Mouse (Mus musculus) urinary bladder, postnatal 36 days (tissue): ENCODE measurements around the gene Ephb1.

Experiments used
- DNase-seq, 2 experiments: peaks; one replicate each; pipeline ENCODE4 v3.0.0; 2022; ENCODE audit warnings: low spot score in 2 of 2, mixed read lengths in 1 of 2

Ephb1 gene

GRCm38 (mm10) chr9:102354561-102354973 is at the start of gene Ephb1:
Ephb1 (minus strand) TSS chr9:102354693.
- peak; percentile 63 to 74 for DNase-seq

GRCm38 (mm10) chr9:102403086-102404021 is 48.9 kb upstream of the Ephb1 start:
- DNase-seq = peak in 1 of 2 experiments; percentile 26

- no peak for DNase-seq
Measured at GRCm38 (mm10) chr9:102402671-102403070, 48.2 kb upstream of the Ephb1 start.

DNA sequence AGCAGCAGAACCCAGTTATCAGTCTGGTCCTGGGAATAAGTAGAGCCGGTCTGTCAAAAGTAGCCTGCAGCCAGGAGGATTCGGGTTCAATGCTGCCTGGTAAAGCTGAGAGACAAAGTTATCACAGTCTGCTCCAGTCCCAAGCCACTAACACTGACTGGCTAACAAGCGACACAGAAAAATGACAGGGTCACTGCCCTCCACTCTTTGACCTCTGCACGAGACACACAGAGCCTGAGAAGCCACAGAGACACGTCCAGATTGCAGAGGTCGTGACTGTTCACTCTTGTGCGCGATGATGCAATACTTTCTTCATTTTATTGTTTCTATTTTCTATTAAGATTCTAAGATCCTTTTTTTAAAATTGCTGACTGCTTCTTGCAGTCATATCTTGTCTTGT is 33.8 kb upstream of the Ephb1 start:
- no peak for DNase-seq

- DNase-seq = no peak
Measured at GRCm38 (mm10) chr9:102386816-102387215, 32.3 kb upstream of the Ephb1 start.

GRCm38 (mm10) chr9:102380235-102380634 is 25.7 kb upstream of the Ephb1 start:
- no peak for DNase-seq

DNA sequence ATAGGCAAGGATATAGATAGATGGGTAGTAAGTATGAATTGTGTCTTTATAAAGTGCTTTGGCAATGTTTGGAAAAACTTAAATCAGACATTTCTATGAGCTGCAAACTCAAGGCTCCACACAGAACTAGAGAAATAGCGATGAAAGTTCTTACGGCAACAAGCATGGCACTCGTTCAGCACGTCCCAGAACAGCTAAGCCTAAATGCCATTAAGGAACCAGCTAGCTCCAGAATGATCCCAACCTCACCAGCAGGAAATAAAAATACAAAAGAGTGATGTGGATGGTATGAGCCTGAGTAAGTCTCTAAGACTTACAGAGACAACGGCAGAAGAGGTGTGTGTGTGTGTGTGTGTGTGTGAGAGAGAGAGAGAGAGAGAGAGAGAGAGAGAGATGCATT is 20.2 kb upstream of the Ephb1 start:
- DNase-seq = no peak

DNA sequence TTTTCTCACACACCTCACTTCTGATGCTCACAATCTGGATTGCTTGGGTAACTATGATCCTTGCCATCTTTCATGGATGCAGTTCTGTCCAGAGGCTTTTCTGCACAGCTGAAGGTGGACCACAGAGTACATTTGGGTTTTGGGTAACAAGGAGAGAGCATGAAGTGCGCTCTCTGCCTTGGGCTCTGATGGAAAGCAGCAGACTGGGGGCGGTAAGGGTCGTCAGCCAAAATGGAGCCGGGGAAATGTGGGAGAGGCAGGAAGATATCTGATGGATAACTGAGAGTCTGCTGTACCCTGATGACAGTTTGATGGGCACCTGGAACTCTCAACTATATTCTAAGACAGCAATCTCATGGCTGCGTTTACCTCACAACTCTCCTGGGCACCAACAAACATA is 19.4 kb upstream of the Ephb1 start:
- DNase-seq = no peak

DNA sequence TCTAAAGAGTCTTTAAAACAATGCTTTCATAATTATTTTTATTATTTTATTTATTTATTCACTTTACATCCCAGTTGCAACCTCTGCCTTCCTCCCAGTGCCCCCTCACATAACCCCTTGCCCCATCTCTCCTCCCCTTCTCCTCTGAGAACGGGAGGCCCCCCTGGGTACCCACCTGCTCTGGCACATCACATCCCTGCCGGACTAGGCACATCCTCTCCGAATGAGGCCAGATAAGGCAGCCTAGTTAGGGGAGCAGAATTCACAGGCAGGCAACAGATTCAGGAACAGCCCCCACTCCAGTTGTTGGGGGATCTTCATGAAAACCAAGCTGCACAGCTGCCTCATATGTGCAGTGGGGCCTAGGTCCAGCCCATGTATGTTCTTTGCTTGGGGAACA is 17.4 kb upstream of the Ephb1 start:
- no peak for DNase-seq

DNA sequence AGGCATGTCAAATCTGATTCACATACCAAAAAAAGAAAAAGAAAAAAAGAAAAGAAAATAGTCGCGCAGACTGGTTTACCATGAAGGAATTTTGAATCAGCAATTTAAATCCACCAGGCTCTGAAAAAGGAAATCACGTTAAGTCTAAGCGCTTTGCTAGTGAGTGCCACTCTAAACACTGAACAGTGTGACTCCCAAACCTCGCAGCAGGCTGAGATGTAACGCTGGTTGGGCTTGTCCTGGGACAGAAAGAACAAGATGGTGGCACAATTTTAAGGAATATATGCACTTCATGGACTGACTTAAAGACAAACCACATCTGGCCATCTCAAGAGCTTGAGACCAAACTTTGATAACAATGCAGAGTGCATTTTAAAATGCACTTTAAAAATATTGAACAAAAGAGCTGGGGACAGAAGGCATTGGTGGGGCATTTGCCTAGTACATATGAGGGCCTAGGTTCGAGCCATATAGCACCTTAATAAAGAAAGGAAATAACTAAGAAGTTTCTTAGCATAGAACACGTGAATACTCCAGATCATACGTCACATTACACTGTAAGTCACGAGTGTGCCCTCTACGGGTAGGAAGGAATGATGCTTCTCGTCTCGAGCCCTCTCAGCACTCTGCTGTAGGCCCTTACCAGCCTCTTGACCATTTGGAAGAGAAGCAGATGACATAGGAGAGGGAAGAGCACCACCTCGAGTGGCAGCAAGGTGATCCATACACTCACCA is 16.7 kb upstream of the Ephb1 start:
- DNase-seq = no peak

- no peak for DNase-seq
Measured at GRCm38 (mm10) chr9:102370141-102370540, 15.6 kb upstream of the Ephb1 start.

DNA sequence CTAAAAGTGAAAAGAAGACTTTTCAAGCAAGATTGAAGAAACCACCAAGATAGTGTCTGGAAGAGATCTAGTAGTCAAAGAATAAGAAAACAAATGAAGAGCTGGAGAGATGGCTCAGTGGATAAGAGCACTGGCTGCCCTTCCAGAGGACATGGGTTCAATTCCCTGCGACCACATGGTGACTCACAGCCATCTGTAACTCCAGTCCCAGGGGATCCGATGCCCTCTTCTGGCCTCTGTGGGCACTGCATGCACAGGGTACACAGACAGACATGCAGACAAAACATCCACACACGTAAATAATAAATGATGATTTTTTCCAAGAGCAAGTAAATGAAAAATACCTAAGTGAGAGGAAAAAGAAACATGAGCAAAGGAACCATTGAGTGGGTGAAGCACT is 14.6 kb upstream of the Ephb1 start:
- no peak for DNase-seq

DNA sequence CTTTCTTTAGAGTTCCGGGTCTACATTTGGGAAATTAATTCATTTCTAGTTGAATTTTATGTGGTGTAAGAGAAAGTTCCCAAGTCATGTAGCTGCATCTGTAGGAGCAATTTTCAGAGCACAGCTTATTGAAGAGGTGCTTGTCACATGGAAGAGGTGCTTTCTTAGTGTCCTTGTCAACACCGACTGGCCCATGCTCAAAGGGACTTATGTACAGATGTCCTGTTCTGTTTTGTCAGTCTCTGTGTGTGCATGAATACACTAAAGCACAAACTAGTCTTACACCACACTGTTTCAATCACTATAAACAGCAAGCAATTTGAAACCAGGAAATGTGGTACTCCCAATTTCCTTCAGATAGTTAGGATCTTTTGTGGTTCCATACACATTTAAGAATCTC is 13.3 kb upstream of the Ephb1 start:
- no peak for DNase-seq

GRCm38 (mm10) chr9:102365536-102365935 is 11.0 kb upstream of the Ephb1 start:
- DNase-seq = no peak

- DNase-seq = no peak
Measured at GRCm38 (mm10) chr9:102359311-102359710, 4.8 kb upstream of the Ephb1 start.

DNA sequence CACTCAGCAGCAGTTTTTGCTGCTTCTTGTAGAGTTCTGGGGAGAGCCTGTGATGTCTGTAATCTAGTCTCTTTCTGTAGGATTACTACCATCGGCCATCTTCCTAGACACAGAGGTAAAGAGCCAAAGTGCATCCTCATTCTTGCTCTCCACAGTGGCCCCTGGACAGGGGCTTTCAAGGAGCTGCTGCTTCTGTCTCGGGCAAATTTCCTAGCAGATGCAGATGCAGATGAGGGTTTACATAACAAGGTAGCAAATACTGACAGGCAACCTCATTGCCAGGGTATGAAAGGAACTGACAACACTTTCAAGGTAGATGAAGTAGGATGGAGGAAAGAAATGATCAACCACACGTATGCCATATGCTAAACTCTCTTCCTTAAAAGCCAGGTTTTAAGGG is 4.2 kb upstream of the Ephb1 start:
- DNase-seq = no peak

- no peak for DNase-seq
Measured at GRCm38 (mm10) chr9:102358011-102358410, 3.5 kb upstream of the Ephb1 start.

DNA sequence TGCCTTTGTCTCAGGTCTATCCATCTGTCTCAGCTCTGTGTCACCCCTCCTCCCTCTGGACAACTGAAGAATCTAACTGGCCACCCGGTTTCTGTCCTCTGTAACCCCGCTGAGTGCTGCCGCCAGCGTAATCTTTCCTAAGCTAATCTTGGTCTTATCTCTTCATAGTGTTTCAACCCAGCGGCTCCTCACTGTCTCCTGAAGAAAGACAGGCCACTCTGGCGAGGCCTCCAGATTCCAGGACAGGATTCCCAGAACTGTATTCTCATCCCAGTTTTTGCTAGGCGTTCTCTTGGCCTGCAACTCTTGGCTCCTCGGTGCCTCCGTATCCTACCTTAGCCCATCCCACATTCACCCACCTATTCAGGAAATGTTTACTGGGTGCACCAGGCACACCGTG is 2.0 kb upstream of the Ephb1 start:
- no peak for DNase-seq

DNA sequence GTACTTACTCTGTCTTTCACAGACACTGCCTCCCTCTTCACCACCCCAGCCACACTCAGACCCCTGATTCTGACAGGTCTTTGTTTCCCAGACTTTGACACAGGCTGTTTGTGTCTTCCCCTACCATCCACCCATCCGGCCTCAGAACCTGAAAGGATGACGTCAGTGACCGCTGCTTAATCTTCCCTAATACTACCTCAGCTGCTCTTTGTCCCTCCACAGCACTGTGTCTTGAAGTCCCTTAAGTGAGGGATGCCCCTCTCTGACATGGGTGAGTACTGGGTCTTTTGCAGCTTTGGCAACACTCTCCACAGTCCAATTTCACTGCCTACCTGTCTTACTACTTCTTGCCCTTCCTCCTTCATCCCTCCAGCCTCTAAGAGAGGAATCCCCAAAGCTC is 1.2 kb upstream of the Ephb1 start:
- DNase-seq = no peak

- DNase-seq = peak; percentile 2 to 10
Measured at GRCm38 (mm10) chr9:102353636-102354491, 629 bp downstream of the Ephb1 start.

GRCm38 (mm10) chr9:102353056-102353635 is 1.3 kb downstream of the Ephb1 start:
- DNase-seq = no peak
